Mouse (Mus musculus): ENCODE results near the gene Col15a1. TPM values are rescaled to one million over a fixed set of nuclear protein-coding genes. Genes with fewer than 3 reads are reported as not detected.

The Col15a1 gene
- 10 to 100 TPM; 24.6 to 26.5 TPM for total RNA-seq (2021)

DNA sequence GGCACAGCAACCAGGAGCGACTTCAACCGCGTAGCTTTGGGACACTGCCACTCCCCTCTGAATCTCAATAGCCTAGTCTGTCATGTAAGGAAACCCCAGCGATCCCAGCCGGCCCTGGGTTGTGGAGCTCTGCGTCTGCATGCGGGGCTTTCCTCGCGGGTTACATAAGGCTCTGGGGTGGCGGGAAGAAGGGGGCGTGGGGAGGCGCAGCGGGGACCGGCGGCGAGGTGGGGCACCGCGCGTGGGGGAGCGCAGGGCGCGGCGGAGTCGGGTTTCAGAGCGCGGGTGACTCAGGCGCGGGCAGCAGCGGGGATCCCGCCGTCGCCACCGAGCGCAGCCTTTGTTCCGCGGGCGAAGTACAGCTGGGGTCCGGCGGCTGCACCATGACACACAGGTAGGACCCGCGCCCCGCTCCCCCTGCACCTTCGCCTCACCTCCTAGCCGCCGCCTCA, at the start of gene Col15a1:
Col15a1 (plus strand) TSS at position 193 of the 452 bp plus-strand sequence.
- no peak for DNase-seq
- intact Hi-C loops (cut with DNase I) = no loop called here

DNA sequence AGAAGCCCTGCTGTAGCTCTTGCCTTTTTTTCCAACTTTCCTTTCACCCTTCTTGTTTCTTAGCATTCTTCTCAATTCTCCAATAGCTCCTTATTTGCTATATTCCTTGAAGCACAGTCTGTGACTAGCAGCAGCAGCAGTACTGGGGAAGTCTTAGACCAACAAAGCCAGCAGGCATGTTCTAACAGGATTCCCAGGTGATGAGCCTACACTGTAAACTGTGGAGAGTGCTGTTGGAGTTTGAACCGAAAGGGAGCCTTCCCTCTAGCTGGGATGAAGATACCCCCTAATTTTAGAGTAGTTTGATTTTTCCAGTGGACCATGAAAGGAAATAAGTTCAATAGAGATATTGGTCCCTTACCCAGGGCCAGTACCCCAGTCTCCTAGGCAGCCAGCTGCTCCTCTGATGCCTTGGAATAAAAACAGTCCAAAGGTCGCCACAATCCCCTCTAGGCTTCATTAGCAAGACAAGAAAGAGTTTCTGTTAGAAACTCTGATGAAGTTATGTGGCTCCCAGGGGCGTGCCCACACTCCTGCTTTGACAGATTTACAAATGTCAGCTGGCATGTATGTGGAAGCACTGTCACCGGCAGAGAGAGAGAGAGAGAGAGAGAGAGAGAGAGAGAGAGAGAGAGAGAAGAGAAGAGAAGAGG, 46.7 kb upstream of the Col15a1 start:
- DNase-seq = no peak
- intact Hi-C loops (cut with DNase I) = no loop called here

DNA sequence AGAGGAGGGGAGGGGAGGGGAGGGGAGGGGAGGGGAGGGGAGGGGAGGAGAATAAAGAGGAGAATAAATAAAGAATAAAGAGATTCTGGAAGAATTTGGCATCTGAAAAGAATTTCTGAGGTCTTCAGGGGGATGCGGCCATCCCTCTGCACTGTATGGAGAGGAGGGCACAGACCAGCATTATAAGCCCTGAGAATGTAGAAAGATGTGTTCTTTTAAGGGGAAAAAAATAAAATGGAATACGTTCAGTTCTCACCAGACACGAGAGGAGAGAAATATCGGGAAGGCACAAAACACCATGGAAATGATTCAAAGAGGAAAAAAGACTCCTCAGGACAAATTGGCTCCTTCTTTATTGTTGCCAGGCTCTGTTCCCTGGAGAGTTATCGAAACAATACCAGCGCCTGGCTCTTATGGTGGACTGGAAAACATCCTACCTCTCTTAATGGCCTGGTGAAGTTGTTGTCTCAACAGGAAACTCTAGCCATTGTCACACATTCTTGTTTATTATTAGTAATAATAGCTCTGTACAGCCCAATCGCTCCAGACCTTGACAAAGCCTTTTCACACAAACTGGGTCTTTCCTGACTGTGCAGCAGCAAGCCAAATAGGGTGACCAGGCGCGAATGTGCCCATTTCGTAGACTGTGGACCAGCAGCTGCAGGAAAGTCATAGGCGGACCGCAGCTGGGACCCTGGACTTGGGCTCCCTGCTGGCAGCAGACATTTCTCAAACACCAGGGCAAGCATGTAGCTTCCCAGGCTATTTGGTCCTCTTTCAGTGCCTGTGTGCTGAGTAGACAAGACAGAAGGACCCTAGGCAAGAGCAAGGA, 46.0 kb upstream of the Col15a1 start:
- intact Hi-C loops (cut with DNase I) = no loop called here
- no peak for DNase-seq

DNA sequence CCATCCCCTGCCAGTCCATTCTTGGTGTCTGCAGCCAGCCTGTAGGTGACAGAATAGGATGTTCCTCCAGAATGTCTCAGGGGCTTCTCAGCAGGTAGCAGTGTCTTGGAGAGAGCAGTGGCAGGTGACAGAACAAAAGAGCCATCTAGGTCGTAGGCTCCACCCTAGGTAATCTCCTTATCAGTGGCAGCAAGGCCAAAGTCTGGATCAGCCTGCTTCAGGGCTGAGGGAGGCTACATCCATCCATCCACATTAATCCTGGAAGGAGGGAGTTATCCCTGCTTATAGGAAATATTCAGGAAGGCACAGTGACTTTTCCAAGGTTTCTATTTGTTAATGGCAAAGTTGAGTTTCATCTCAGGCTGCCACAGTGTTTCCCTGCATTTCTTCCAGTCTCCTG, 35.6 kb upstream of the Col15a1 start:
- intact Hi-C loops (cut with DNase I) = no loop called here
- DNase-seq = no peak

DNA sequence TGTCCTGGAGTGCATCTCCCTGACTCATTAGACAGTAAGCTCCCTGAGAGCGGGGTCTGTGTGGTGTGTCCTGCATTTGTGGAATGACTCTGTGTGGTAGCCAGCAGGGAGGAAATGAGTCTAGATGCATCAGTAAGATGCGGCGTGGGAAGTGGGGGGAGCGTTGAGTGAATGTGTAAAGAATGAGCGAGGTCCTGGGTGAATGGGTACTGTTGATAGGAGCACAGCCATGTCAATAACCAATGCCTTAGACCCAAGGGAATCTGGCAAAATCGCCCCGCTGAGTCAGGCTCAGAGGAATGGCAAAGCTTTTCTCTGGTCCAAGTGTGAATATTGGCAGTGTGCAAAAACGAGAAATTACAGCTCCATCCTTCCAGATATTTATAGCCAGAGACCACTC, 30.9 kb upstream of the Col15a1 start:
- intact Hi-C loops (cut with DNase I) = no loop called here
- DNase-seq = no peak

DNA sequence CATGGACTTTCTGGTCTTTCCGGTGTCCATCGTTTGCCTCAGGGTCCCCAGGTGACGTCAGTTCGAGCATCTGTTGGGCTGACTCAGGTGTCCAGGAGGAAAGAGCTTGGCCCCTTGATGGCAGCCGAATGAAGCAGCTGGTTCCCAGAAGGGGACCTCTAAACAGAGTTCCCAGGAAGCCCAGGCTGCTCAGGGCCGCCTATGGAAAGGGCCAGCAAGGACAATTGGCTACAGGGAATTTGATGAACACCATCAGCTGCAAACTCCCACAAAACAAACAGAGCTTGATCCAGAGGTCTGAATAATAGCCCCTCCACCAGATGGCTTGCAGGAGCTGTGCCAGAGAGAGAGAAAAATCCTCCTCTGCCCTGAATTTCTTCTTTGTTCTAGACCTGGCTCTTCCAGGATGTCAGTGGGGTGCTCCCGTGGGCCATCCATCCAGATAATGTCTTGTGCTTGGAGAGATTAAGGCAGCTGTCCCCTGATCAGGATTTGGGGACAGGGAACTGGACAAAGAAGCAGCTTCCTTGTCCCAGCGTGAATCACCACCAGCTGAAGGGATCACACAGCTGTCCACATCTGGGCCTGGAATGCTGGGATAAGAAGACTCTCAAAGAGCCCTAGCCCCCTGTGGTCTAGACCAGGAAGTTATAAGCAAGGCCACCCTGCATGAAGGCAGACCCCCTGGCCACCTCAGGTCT, 29.6 kb upstream of the Col15a1 start:
- intact Hi-C loops (cut with DNase I) = no loop called here
- peak; percentile 71 for DNase-seq

DNA sequence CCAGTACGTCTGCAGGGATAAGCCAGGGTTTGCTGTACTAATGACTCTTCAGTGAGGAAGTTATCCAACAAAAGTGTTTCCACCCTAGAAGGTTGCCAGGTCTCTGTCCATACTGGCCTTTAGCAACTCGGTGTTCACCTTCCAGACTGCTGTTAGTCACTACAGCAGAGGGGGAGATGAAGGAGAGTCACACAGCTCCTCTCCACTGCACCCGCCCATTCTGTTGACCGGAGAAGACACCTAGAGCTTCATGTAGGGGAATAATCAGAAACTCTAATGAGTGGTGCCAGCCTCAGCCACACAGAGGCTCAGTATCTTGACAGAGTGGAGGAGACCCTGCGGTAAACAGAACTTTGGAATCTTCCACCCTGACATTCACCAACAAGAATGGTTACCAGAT, 28.4 kb upstream of the Col15a1 start:
- intact Hi-C loops (cut with DNase I) = no loop called here

DNA sequence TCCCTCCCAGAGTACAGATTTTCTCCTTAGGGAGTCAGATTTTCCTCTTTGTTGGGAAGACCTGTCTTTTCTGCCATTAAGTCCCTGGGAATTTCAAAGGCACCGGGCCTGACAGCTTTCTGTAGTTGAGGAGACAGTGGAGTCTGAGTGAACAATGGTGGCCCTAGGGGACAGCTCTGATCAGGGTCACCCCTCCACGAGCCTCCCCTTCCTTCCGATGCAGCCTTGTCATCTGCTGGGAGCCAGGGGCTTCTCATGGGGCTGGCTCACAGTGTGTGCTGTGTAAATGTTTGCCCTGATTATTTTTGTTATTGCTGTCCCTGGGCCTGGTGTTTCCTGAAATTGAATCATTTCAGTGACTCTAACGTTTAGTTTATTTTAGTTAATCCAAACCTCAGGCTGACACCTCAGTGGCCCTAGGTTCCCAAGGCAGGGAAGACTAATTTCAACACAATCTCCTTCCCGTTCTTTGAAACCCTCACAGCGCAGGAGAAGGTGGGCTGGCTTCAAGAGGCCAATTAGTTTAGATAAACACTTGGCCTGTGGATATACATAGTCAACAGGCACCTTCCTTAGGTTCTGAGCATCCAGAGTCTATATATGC, 23.8 kb upstream of the Col15a1 start:
- DNase-seq = no peak
- intact Hi-C loops (cut with DNase I) = no loop called here

More for the DNA sequence above, 28.4 kb upstream of the Col15a1 start:
- DNase-seq = no peak

DNA sequence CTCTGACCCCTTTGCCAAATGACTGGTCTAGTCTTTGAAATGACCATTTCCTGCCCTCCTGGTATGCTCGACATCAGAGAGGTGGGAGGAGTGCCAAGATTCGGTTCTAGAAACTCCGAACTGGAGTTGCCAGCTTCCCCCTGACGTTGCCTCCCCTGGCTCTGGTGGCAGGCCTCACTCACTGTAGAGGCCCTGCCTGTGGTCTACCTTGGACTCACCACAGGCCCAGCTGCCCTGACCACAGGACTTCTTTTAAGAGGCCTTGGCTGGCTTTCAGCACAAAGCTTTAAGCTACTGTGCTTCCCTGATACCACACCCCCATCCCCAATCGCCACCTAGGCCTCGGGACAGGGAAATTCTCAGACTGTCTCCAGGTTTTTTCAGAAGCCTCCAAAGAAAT, 21.4 kb upstream of the Col15a1 start:
- DNase-seq = no peak
- intact Hi-C loops (cut with DNase I) = no loop called here

DNA sequence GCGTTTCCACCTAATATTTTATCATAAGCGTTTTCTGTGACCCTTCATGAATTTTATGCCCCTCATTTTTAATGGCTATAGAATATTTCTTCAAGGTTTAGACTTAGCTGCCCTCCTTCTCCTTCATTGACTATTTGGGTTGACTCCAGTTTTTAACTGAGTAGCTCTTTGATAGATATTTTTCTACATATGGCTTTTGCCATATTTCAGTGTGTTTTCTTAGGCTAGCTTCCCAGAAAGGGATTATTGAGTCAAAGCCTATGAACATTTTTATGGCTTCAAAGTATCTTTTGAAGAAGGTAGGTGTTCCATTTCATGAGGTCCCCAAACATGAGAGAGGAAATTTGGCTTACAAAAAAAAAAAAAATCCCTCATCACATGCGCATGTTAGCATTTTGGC, 11.8 kb upstream of the Col15a1 start:
- intact Hi-C loops (cut with DNase I) = no loop called here
- DNase-seq = no peak

DNA sequence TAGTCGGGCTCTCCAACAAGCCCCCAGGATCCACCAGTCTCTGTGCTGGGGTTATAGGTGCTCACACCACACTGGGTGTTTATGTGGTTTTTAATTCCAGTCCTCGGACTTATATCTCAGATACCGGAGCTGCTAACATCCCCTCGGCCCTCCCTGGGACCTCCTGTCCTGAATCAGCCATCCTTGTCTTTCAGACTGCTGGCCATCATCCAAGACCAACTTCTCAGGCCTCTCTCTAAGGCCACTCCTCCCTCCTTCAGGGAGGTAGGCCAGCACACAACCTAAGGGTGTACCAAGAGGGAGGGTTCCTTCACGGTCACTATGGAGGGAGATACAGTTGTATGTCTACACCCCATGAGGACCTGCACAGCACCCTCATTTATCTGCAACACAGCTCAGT, 4.3 kb upstream of the Col15a1 start:
- no peak for DNase-seq
- intact Hi-C loops (cut with DNase I) = no loop called here

DNA sequence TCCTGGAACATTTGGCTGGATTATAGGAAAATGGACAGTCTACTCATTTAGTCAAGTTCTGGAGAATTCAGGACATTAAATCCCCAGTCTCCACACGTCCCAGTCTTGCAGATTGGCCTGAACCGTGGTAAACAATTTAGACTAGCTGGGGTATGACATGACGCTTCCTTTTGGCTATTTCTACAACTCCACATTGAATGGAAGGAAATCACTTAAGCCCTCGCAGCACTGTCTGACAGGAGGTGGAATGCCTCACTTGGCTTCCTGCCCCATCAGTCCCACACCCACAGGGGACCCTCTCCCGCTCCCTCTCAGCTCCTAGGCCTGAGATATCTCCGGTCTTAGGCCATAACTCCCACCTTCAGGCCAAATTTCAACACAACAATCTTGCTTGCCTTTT, 2.1 kb upstream of the Col15a1 start:
- no peak for DNase-seq
- intact Hi-C loops (cut with DNase I) = no loop called here

DNA sequence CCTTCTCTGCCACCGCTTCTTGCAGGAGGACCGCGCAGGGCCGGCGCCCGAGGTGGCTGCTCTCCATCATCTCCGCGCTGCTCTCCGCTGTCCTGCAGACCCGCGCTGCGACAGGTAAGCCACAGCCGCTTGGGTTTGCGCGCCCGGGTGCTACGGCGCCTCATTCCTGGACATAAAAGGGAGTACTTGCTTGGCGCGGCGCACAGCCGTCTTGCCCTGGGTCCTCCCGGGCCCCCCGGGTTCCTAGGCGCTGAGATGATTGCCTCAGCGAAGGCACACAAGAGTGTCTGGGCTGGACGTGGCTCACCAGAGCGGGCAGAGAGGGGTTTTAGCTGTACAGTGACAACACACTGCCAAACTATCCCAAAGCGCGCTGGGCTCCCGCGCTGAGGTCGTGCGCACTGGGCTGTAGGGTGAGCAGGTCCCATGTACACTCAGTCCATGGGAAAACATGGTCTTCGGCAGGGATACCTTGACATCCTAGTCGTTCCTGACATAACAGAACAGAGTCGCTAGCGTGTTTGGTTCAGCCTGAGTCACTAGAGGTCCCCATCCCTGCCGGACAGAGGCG, 545 bp downstream of the Col15a1 start:
- no peak for DNase-seq
- intact Hi-C loops (cut with DNase I) = no loop called here

DNA sequence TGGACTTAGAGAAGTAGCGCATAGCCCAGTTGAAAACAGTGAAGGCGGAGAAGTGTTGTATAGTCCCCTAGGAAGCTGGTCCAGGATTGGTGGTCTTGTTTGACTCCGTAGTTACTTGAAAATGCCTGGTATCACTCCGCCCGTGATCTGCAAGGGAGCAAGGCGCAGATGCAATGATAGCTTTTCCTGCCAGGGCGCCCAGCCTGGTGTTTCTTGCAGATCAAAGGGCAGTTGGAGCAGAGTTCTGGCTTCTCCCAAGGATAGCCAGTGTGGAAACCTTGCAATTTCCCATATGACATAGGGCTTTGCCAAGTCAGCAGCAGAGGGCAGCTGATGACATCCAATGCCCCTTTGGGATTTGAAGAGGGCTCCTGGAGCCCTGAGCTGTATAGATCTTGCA, 1.5 kb downstream of the Col15a1 start:
- intact Hi-C loops (cut with DNase I) = no loop called here
- DNase-seq = no peak

DNA sequence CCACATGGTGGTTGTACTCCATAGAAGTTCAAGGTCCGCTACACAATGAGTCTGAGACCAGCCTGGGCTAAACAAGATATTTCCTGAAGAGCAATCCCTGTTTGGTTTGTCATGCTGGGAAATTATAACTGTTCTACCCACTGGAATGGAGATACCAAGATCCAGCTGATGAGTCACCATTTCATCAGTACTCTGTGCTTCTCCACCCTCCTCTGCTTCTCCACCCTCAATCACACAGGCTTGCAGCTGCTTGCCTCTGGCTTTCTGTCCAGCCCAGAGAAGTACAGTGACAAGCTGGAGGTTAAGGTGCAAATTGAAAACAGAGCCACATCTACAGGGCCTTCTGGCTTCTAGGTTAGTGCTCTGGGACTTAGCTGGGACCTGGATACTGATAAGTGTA, 10.9 kb downstream of the Col15a1 start:
- intact Hi-C loops (cut with DNase I) = no loop called here

DNA sequence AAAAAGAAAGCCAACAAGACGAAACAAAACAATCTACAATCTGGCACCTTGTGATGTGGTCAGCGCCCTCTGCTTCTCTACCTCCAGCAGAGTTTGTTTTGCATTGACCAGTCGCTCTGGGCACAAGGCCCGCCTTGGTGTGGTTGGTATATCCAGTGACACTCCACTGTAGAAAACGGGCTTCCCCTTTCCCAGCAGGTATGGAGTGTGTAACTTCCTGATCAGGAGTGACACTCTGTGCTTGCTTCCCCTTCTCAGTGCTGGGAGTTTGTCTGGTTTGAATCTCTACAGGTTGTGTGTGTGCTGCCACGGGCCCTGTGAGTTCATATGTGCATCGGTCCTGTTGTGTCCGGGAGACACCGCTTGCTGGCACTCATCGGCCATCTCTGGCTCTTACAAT, 11.4 kb downstream of the Col15a1 start:
- intact Hi-C loops (cut with DNase I) = no loop called here

More for the DNA sequence above, 10.9 kb downstream of the Col15a1 start:
- no peak for DNase-seq

DNA sequence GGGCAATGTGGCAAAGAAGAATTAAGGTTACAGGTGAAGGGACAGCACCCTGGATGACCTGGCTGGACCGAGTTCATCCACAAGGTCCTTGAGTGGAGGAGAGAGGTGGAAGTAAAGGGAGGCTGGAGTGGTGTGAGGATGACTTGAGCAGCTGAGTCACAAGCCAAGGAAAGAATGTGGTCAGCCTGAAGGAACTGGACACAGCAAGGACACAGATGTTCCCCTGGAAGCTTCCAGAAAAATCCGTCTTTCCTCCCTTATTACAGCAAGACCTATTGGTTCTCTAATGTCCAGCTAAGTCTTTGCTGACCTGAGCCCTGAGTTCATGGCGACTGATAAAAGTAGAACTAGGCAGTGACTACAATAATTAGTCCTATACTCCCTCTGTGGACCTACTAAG, 12.6 kb downstream of the Col15a1 start:
- DNase-seq = no peak
- intact Hi-C loops (cut with DNase I) = no loop called here

More for the DNA sequence above, 11.4 kb downstream of the Col15a1 start:
- no peak for DNase-seq

DNA sequence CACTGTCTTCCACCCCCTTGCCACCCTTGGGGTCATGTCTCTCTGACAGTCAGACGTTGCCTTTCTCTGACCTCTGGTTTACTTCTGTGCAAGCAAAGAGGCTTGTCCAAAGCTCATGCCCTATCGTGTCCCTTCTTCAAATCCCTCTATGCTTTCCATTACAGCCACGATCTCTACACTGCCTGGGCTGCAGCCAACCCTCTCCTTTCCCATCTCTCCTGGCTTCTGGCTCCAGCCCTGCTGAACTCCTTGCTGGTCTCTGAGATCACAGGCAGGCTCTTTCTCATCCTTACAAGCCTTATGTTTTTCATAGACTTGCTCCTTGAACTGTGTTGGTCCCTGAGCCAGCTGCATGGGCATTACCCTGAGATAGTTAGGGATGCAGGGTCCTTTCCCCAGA, 14.2 kb downstream of the Col15a1 start:
- intact Hi-C loops (cut with DNase I) = no loop called here
- no peak for DNase-seq

DNA sequence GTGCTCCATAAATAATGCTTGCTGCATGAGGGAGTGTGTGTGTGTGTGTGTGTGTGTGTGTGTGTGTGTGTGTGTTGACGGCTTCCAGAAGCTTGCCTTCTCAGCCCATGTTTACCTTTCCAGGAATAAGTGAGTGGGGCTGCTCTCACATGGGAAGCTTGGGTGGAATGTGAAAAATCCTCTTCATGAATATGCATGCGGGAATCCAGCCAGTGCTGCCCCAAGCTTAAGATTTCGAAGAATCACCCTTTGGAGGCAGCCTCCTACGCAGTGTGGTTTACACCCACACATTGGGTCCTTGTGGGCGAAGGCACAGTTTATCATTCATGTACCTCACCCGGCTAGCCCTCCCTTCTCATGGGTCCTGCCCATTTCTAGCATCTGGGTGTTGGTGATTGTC, 18.0 kb downstream of the Col15a1 start:
- DNase-seq = no peak
- intact Hi-C loops (cut with DNase I) = no loop called here

DNA sequence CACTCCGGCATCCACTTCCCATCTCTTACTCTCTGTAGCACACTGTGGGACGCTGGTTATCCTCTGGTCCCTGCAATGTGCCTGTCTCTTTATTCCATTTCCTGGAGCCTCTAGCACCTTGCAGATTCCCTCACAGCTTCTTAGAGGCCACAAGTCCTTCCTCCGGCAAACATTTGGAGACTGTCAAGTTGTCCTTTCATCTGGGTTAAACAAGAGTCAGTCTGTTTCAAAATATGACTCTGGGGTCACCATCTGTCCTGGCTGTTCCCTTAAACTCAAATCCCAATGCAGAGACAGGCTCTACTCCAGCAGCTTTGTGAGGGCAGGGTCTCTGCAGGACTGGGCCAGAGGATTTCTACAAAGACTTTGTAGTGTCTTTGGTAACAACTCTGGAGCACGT, 19.1 kb downstream of the Col15a1 start:
- intact Hi-C loops (cut with DNase I) = no loop called here

DNA sequence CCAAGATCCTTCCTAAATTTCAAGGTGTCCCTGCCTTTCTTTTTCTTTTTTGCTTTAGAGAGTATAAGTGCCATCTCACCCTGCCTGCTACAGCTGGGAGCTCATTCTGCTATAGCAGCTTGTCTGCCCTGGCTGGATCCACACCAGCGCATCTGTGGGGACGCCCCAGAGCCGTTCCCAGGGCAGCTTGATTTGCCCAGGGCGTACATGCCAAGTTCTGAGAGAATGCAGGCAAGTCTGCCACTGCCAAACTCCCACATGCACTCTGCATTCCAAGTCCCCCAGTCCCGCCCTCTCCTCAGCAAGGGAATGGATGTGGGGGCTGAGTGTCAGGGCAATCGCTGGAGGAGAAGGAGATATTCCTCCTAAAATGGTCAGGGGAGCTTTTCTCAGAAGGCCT, 19.8 kb downstream of the Col15a1 start:
- DNase-seq = peak; percentile 83
- intact Hi-C loops (cut with DNase I) = no loop called here

More for the DNA sequence above, 19.1 kb downstream of the Col15a1 start:
- no peak for DNase-seq

All from left cerebral cortex, postnatal 4 days (tissue).